Mouse (Mus musculus) erythroblast, embryonic 14.5 days (primary cell): ENCODE results near the gene Grip1.

Experiments
- GATA1 ChIP-seq: IDR thresholded peaks from 2 replicates; pipeline ENCODE4 v1.6.1; 2012; ENCODE audit warnings: low read length, inconsistent platforms, mixed read lengths
- TAL1 ChIP-seq: IDR thresholded peaks from 3 replicates; pipeline ENCODE4 v1.6.1; 2012; ENCODE audit warnings: low read length, inconsistent platforms, mixed read lengths

GRCm38 (mm10) chr10:119951460-119951859 lies 497.8 kb downstream of the Grip1 start:
- no peak for TF ChIP-seq GATA1
- no peak for TF ChIP-seq TAL1
